Mouse (Mus musculus) ES-E14 (cell line): ENCODE data around the gene Tuba1a. TPM values are rescaled to one million over a fixed set of nuclear protein-coding genes. Genes with fewer than 3 reads are reported as not detected.
A peak's percentile ranks its signal among the peaks of the same experiment; 100 is the strongest.

Experiments used
- DNase-seq: peaks from one replicate; pipeline ENCODE4 v3.0.0-alpha.2; 2013; ENCODE audit warnings: low read depth, low spot score
- H3K27ac ChIP-seq: 2 replicates; pipeline ENCODE4 v1.5.1; 2012; ENCODE audit warnings: low read depth, mild to moderate bottlenecking, low read length, moderate library complexity, mixed read lengths; ENCODE audit not compliant: poor library complexity, insufficient read depth, severe bottlenecking
- H3K36me3 ChIP-seq: 2 replicates; pipeline ENCODE4 v1.6.1; 2012; ENCODE audit warnings: mild to moderate bottlenecking, low read length, moderate library complexity, mixed read lengths; ENCODE audit not compliant: control insufficient read depth, poor library complexity, insufficient read depth, severe bottlenecking
- H3K4me1 ChIP-seq, 2 experiments: fragments of 150-350 bp in 1 of 2; sonication (generic) in 1 of 2; 2 replicates each; pipeline ENCODE4 v1.6.1; 2012; ENCODE audit warnings: low read length in 2 of 2, mild to moderate bottlenecking in 1 of 2, mixed read lengths in 1 of 2; ENCODE audit not compliant: control insufficient read depth in 2 of 2, insufficient read depth in 2 of 2, poor library complexity in 1 of 2
- H3K4me3 ChIP-seq, 2 experiments: fragments of 150-350 bp in 1 of 2; sonication (generic) in 1 of 2; 2 replicates each; pipeline ENCODE4 v1.5.1; 2012; ENCODE audit warnings: low read length in 2 of 2, low read depth in 1 of 2, mild to moderate bottlenecking in 1 of 2, mixed read lengths in 1 of 2; ENCODE audit not compliant: insufficient read depth in 1 of 2, poor library complexity in 1 of 2, severe bottlenecking in 1 of 2
- H3K9ac ChIP-seq: 2 replicates; pipeline ENCODE4 v1.6.1; 2012; ENCODE audit warnings: low read depth, mild to moderate bottlenecking, low read length, mixed read lengths; ENCODE audit not compliant: poor library complexity, insufficient read depth, severe bottlenecking
- H3K9me3 ChIP-seq: fragments of 150-350 bp; sonication (generic); 2 replicates; pipeline ENCODE4 v1.6.1; 2012; ENCODE audit warnings: low read depth, mild to moderate bottlenecking, low read length; ENCODE audit not compliant: control insufficient read depth, insufficient read depth
- CHD2 ChIP-seq: IDR thresholded peaks from 2 replicates; pipeline ENCODE4 v1.6.1; 2014; ENCODE audit warnings: mild to moderate bottlenecking, low read depth, low read length, inconsistent platforms
- HCFC1 ChIP-seq: IDR thresholded peaks from 2 replicates; pipeline ENCODE4 v1.6.1; 2012; ENCODE audit warnings: low read length, inconsistent platforms, borderline replicate concordance; ENCODE audit not compliant: insufficient read depth
- MAFK ChIP-seq: IDR thresholded peaks from 2 replicates; pipeline ENCODE4 v1.6.1; 2014; ENCODE audit warnings: mild to moderate bottlenecking, low read depth, low read length, inconsistent platforms; ENCODE audit not compliant: insufficient read depth
- ZC3H11A ChIP-seq: IDR thresholded peaks from 2 replicates; pipeline ENCODE4 v1.6.1; 2012; ENCODE audit warnings: low read depth, mild to moderate bottlenecking, inconsistent platforms, low read length, borderline replicate concordance
- ZNF384 ChIP-seq: IDR thresholded peaks from 2 replicates; pipeline ENCODE4 v1.6.1; 2012; ENCODE audit warnings: low read depth, low read length, inconsistent platforms
- in situ Hi-C, 2 experiments: fragments of 600-800 bp; cut with MboI; formaldehyde crosslinking; loops; one replicate each; pipeline ENCODE4 v1.15.1; 2025; ENCODE audit warnings: low sequenced_read_pairs in 2 of 2, inconsistent platforms in 1 of 2; ENCODE audit not compliant: unreplicated experiment in 2 of 2
- total RNA-seq: library from RNA; depleted of rRNA; stranded (reverse); fragments of 300-350 nt; gene quantifications from 2 replicates; pipeline ENCODE4 v1.2.3, GENCODE M21; 2012

Tuba1a gene
- total RNA-seq, 1 experiment = 862 TPM

- Histone ChIP-seq H3K9me3 (no peaks in the 10 kb centered on the region), H3K4me1 (peaks cover 13 to 27% of the 10 kb centered on the region in 2 experiments), H3K27ac (peak overlapping the region; percentile 98), H3K4me3 (peak overlapping the region; percentile 46 to 56), H3K36me3 (no peaks in the 10 kb centered on the region), H3K9ac (peak overlapping the region; percentile 82)
- in situ Hi-C loops = no loop called here
- TF ChIP-seq CHD2 (no peak), ZC3H11A (peak; percentile 56; the same call in 1 of the 2 replicates), HCFC1 (peak; percentile 72), MAFK (0 out of 2 replicates have a peak, but pooled peaks have one; percentile 32)
- peak; percentile 91 for DNase-seq
These were observed 39.7 kb upstream of the Tuba1a start for GRCm38 (mm10) chr15:98993093-98993793.

- Histone ChIP-seq H3K9ac (peak overlapping the region; percentile 34), H3K36me3 (no peaks in the 10 kb centered on the region), H3K9me3 (no peaks in the 10 kb centered on the region), H3K27ac (peak overlapping the region; percentile 92), H3K4me3 (peak overlapping the region in 1 of 2 experiments; percentile 9; a peak in 3 of 4 replicates), H3K4me1 (peaks cover 18 to 28% of the 10 kb centered on the region in 2 experiments)
- DNase-seq = no peak
- TF ChIP-seq CHD2 = no peak
- no peak for TF ChIP-seq ZNF384
- no peak for TF ChIP-seq ZC3H11A
- no peak for TF ChIP-seq HCFC1
- TF ChIP-seq MAFK = no peak
- in situ Hi-C loops = no loop called here
These were observed 38.8 kb upstream of the Tuba1a start for GRCm38 (mm10) chr15:98992086-98992912.

GRCm38 (mm10) chr15:98991540-98992050 is 38.1 kb upstream of the Tuba1a start:
- in situ Hi-C loops = no loop called here
- Histone ChIP-seq H3K4me1 (peaks cover 19 to 29% of the 10 kb centered on the region in 2 experiments), H3K4me3 (peak overlapping the region; percentile 18 to 53), H3K27ac (peak overlapping the region; percentile 92), H3K9ac (peak overlapping the region; percentile 34), H3K9me3 (no peaks in the 10 kb centered on the region), H3K36me3 (no peaks in the 10 kb centered on the region)
- DNase-seq = no peak
- TF ChIP-seq HCFC1 = peak; percentile 33; the same call in 1 of the 2 replicates
- TF ChIP-seq ZC3H11A = no peak

GRCm38 (mm10) chr15:98990669-98991539 is 37.4 kb upstream of the Tuba1a start:
- no peak for DNase-seq
- peaks cover 20 to 28% of the 10 kb centered on the region in 2 experiments for H3K4me1 ChIP-seq
- peak overlapping the region; percentile 18 to 53 for H3K4me3 ChIP-seq
- no peaks in the 10 kb centered on the region for H3K36me3 ChIP-seq
- no peak for TF ChIP-seq HCFC1
- no peak for TF ChIP-seq ZNF384
- TF ChIP-seq ZC3H11A = no peak
- TF ChIP-seq CHD2 = no peak; the same call in 1 of the 2 replicates
- H3K9ac ChIP-seq = peak overlapping the region; percentile 34
- in situ Hi-C loops = no loop called here
- peak overlapping the region; percentile 92 for H3K27ac ChIP-seq
- H3K9me3 ChIP-seq = no peaks in the 10 kb centered on the region
